Mouse (Mus musculus) cerebellum, adult 9-11 months (tissue): Measurements from ENCODE around the gene Vstm4.

Source experiments
- DNase-seq: peaks from one replicate; pipeline ENCODE4 v3.0.0; 2022

Vstm4 gene

DNA sequence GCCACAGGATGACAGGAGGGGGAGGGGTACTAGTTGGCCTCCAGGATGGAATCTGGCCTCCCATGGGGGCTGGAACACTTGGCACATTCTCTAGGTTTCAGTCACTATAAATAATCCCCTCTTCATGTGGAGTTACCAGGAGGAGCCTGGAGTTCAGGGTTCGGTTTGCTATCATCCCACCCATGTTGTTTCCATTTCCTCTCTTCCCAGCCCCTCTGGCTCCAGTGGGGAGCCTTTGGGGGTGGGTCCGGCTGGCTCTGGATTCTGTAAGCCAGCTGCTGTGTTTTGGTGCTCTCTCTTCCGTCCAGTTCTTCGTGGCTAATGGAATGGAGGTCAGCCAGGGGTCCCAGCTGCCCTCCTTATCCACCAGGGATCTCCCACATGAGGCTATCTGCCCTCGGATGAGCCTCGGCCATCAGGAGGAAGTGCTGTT lies 4.6 kb downstream of the Vstm4 start:
- DNase-seq = no peak

- no peak for DNase-seq
Observed at GRCm38 (mm10) chr14:32861656-32862055, 5.1 kb downstream of the Vstm4 start.

DNA sequence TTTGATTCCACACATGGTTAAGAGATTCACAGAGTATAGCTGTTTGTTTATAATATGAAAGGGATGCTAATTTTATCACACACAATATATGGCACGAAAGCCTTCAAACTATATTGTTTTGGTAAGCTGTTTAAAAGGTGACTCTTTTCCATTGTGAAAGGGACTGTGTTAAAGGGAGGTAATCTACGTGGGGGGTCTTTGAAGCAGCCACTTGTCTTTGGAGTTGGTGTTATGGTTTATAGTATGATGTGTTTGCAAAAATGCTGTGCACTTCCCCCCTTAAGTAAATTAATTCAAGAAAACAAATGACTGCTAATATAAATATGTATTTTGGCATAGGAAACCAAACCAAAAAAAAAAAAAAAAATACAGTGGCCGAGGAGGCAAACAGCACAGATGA lies 8.8 kb downstream of the Vstm4 start:
- no peak for DNase-seq

- DNase-seq = no peak
Observed at GRCm38 (mm10) chr14:32871963-32872362, 15.4 kb downstream of the Vstm4 start.

DNA sequence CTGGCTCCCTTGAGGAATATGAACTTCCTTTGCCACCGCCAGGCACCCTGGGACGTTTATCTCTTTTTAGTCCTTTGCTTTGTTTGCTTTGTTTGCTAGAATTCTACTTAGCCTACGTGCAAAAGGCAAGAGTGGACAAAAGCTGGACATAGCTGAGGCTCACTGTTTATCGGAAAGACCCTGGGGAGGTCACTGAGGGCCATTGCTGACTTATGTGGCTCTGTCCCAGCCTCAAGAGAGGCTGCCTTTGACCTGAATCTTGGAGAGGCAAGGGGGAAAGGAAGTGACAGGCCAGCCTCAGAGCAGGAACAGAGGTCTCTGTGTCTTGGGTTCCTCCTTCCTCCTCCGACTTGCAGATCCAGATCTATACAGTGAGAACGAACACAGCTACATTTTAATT lies 21.0 kb downstream of the Vstm4 start:
- no peak for DNase-seq

DNA sequence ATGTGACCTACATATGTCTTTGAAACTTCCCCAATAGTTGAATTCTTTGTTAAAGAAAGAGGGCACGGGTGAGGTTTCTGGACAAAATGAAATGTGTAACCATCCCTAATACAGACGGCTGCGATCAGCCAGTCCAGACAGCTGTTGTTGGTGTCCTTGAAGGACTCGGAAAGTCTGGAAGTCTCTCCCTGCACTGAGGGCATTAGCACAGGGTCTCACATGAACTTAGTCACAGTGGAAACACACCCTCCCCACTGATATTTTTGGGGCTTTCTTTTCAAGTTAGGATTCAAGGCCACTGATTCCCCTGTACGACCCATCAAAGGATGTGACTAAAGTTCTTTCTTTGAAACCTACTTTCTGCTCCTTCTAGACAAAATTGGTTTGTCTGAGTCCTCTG lies 23.8 kb downstream of the Vstm4 start:
- DNase-seq = no peak

DNA sequence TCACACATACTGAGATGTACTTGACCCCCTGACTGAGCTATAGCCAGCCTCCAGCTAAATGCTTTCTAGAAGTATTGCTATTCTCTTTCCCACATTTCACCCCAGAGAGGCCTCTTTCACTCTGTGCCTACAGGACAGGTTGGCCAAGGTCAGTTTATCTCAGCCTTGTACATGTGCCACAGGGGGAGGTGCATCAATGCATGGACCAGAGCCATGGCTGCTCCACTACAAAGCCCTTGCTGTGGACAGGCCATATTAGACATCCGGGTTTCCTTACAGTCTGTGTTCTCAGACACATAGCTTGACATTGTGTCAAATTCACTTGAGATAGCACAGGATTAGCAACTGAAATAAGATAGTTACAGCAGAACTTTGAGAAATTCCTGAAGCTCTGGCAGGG lies 25.1 kb downstream of the Vstm4 start:
- no peak for DNase-seq

GRCm38 (mm10) chr14:32888876-32889674 lies 32.5 kb downstream of the Vstm4 start:
- peak; percentile 68 for DNase-seq

DNA sequence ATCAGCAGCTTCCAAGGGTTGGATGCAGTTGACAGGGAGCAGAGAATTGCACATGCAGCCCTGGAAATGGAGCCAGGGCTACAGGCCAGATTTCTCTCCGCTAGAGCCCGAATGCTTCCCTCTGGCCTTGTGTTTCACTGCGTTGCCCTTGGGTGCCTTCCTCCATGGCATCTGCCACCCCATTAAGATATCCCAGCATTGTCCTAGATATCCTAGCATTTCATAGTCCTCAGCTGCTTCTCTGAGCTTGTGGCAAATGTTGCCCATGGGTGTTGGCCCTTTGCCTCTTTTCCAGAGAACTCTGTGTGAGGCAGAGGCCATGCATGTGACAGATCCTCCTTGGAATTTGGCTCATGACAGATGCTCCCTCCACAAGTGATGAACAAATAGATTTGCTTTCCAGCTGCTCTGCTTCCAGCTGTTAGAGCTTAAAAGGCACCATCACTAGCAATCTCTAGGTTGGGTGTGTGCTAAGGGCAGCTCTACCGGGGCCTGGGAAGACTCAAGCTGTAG lies 37.8 kb downstream of the Vstm4 start:
- DNase-seq = peak; percentile 54

DNA sequence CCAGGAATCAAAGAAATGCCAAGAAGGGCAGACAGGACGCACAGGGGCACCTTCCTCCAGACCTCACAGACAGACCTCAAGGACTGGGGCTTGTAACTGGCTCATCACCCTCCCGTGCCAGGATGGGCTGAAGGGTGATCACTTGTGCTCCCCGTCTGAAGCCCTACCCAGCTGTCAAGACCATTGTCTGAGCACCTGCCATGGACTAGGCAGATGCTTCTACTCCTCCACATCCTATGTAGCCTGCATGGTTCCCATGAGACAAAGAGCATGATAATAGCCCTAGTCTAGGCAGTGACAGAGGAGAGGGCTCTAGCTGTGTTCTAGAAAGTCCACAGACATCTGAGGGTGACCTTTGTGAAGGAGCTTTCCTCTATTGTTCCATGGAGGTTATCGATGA lies 38.3 kb downstream of the Vstm4 start:
- DNase-seq = no peak

- DNase-seq = peak; percentile 36
Observed at GRCm38 (mm10) chr14:32896896-32897295, 40.3 kb downstream of the Vstm4 start.

GRCm38 (mm10) chr14:32903203-32903602 lies 46.6 kb downstream of the Vstm4 start:
- no peak for DNase-seq

DNA sequence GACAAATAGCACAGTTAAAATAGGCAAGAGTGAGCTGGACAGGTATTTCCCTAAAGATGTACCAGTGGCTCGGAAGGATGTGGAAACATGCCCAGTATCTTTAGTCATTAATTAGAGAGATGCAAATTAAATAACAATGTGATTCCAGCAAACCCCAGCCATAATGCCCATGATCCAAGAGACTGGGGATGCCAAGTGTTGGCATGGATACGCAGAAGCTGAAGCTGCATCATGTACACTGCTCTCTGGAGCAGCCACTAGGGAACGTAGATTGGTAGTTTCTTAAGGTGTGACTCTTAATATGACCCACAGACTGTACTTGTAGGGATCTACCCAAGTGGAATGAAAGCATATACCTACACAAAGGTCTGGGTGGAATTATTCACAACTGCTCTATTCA lies 50.0 kb downstream of the Vstm4 start:
- DNase-seq = no peak

GRCm38 (mm10) chr14:32909112-32909511 lies 52.6 kb downstream of the Vstm4 start:
- no peak for DNase-seq

GRCm38 (mm10) chr14:32911187-32911586 lies 54.6 kb downstream of the Vstm4 start:
- no peak for DNase-seq

- DNase-seq = no peak
Observed at GRCm38 (mm10) chr14:32915360-32915759, 58.8 kb downstream of the Vstm4 start.

DNA sequence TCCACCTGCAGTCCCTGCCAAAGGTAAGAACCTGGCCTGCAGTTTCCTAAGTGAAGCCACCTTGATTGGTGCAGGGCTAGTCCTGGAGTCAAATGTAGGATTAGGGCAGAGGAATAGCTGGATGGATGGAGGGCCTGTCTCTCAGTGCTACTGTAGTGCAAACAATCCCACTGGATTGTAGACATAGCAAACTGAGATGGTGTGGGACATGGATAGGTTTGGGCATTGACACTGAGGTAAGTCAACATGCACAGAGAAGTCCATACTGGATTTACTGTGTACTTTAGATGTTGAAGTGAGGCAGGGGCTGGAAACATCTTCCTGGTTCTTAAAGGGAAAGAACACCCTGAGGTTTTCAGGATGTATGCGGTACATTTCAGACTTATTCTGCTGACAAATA lies 61.4 kb downstream of the Vstm4 start:
- DNase-seq = no peak

GRCm38 (mm10) chr14:32923871-32924270 lies 67.3 kb downstream of the Vstm4 start:
- DNase-seq = no peak

DNA sequence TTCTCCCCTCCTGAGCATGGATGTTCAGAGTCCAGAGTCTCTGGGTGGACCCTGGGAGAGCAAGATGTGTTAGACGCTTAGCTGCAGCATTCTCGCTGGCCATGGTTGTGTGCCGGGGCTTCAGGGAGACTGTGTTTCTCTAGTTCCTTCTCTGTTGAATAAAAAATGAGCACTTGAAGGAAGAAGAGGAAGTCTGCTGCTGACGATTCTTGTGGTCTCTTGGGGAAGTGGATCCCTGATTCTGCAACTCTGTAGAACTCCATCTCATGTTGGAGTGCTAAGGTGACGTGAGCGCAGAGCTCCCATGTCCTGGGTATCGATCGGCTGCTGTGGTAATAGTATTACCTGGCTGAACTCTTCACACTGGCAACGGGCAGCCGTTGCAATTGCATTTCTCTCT lies 75.2 kb downstream of the Vstm4 start:
- no peak for DNase-seq

DNA sequence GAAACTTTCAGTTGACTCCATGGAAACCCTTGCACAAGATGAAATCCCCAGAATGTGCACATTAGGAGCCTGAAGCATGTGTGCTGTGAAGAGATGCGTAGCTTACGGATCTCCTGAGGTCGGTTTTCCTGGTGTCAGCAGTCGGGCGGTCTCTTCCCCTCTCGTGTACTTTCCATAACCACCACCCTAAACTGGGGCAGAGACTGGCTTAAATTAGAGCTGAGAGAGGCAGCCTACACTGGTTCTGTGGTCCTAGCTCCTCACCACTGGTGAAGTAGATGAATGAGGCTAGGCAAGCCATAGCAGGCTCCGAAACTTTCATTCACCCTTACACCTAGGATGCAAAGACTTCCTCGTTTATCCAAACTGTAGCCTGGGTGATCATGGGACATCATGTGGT lies 75.7 kb downstream of the Vstm4 start:
- no peak for DNase-seq

DNA sequence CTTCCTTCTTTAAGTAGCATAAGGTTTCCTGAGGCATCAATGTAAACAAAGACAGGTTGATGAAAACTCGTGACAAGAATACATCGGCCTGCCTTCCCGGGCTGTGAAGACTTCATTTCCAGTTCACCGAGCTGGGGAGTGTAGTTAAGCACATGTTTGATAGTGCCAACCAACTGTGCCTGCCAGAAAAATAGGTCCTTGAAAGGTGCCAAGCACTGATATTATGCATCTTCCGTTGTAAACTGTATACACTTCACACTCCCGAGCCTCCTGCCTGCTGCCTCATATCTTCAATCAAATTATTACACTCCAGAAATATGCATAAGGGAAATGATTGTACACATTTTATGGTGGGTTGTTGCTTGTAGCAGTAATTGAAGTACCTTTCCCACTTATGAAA lies 77.5 kb downstream of the Vstm4 start:
- no peak for DNase-seq

GRCm38 (mm10) chr14:32939217-32939616 lies 82.7 kb downstream of the Vstm4 start:
- DNase-seq = no peak

DNA sequence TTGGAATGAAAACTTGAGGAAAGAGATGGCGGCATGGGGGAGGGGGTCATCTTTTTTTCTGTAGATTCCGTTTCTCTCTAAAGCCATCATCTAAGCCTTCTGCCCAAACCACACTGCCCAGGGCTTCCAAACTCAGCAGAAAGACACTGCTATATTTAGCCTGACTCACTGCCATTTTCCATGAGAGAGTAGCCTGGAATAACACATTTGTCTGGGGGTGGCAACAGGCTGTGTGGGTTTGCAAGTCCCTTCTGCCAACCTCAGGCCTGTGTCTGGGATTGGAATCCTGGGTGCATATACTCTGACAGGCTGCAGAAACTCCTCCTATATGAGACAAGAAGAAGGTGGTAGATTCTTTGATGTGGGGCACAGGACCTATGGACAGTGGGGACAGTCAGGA lies 91.0 kb downstream of the Vstm4 start:
- no peak for DNase-seq

DNA sequence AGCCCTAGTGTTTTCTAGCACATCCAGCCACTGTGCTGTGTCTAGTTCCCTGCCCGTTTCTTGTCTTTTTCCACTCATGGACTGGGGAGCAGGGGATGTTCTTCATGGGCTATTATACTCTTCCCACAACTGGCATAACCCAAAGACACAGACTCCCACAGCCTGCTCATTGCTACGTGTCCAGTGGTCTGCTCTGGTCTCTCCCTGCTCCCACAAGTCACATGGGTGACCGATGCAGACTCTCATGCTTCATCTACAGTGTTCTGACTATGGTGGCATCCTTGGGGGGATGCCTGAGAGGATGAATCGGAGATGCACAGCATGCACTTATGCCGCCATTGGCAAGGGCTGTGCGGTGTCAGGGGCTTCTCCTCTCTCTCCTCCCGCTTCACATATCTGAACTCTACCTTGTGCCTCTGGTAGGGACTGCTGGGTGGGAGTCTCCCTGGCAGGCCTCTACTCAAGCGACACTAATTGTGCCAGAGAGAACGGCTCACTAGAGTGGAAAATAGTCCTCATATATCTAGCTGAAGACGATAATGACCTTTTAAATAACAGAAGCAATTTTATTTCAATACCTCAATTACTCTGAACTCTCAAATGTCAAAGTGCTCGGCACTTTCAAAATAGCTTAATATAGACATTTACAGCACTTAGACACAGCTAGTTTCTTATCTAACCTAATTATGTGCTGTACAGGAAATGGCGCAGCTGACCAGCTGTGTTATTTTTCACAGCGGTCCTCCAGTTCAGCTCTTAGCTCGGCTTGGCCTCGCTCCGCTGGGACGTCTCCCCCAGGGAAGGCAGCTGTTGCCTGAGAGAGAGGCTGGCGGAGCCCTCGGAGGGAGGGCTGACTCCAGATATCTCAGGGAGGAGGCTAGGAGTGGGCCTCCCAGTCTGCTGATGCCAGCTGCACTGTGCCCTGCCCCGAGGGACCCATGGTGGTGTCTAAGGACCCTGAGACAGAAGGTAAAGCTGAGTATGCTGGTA lies 94.1 kb downstream of the Vstm4 start:
- DNase-seq = no peak
